Mouse (Mus musculus) gastrocnemius, adult 2 months (tissue): ENCODE measurements around the gene Casp12. TPM values are rescaled to one million over a fixed set of nuclear protein-coding genes. Genes with fewer than 3 reads are reported as not detected.
"Not testable (repeated sequence)": the region's sequence is repeated elsewhere in the genome, so short reads cannot be mapped to it uniquely, and the experiment has no call there.

Experiments
- DNase-seq: peaks from one replicate; pipeline ENCODE4 v3.0.0; 2022
- H3K27ac ChIP-seq: fragments of 200-600 bp; 2 replicates; pipeline ENCODE4 v1.8.1; 2022; ENCODE audit warnings: mild to moderate bottlenecking
- H3K4me3 ChIP-seq: fragments of 200-600 bp; 2 replicates; pipeline ENCODE4 v1.8.1; 2022; ENCODE audit warnings: mild to moderate bottlenecking, moderate library complexity
- CTCF ChIP-seq: fragments of 200-600 bp; IDR thresholded peaks from 2 replicates; pipeline ENCODE4 v1.8.1; 2022; ENCODE audit warnings: antibody characterized with exemption, mild to moderate bottlenecking, moderate library complexity
- intact Hi-C: fragments of 180-260 bp; cut with DNase I; formaldehyde crosslinking; loops from one replicate; pipeline ENCODE4 v1.15.1; 2025
- total RNA-seq, 2 experiments: library from RNA; stranded (reverse); gene quantifications; 2 replicates each; pipeline ENCODE4 v1.2.3; 2021

Gene Casp12
- total RNA-seq, 2 experiments from 2014 or later, result 9.1 to 9.4 TPM

- no peak for TF ChIP-seq CTCF
- no peak overlapping the region for H3K27ac ChIP-seq
- peak overlapping the region; percentile 75 for H3K4me3 ChIP-seq
- intact Hi-C loops, result no loop called here
- DNase-seq, result no peak
Measured at GRCm38 (mm10) chr9:5347381-5347780, 2.2 kb downstream of the Casp12 start.

DNA sequence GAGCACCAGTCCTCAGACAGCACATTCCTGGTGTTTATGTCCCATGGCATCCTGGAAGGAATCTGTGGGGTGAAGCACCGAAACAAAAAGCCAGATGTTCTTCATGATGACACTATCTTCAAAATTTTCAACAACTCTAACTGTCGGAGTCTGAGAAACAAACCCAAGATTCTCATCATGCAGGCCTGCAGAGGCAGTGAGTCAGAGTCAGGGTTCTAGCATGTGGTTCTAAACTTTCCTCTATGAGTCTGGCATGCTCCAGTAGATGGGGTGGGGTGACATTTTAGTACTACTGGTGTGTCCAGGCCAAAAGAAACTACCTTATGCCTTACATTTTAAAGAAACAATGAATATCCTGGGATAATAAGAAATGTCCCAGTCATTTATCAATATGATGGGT is 8.4 kb downstream of the Casp12 start:
- no peak for TF ChIP-seq CTCF
- Histone ChIP-seq H3K27ac (no peak overlapping the region), H3K4me3 (no peak overlapping the region)
- DNase-seq, result no peak
- intact Hi-C loops, result no loop called here

DNA sequence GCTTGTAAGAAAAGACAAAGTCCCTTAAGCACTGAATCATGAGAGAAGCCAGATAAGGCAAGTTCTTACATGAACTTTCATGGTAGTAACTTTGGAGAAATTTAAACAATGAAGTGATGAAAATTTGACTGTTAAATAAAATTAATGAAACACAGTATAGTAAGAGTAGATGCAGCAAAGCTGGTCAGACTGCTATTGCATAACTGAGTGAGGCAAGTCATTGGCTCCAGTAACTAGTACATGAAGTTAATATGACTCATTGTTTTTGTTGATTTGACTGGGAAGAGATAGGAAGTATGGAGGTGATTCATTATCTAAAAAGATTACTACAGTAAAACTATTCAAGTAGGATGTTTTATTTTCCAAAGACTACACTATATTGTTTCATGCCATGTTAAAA is 11.6 kb downstream of the Casp12 start:
- Histone ChIP-seq H3K4me3 (no peak overlapping the region), H3K27ac (no peak overlapping the region)
- no peak for TF ChIP-seq CTCF
- DNase-seq, result no peak
- intact Hi-C loops, result no loop called here

DNA sequence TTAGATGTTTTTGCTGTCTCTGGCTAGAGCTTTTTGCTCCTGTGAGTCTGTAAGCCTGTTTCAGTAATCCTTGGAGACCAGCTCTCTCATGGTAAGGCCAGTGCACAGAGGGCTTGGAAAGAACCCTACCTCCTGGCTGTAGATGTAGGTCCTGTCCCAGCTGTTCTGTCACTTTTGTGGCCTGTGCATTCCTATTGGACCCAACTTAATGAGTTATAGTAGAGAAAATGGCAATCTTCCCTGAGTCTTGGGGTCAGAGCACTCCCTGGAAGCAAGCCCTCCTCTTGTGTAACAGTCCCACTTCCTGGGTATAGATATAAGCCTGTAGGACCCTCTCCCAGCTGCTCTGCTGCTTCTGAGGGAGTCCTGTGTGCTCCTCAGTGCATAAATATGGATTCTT is 48.3 kb downstream of the Casp12 start:
- H3K4me3 ChIP-seq, result no peak overlapping the region

DNA sequence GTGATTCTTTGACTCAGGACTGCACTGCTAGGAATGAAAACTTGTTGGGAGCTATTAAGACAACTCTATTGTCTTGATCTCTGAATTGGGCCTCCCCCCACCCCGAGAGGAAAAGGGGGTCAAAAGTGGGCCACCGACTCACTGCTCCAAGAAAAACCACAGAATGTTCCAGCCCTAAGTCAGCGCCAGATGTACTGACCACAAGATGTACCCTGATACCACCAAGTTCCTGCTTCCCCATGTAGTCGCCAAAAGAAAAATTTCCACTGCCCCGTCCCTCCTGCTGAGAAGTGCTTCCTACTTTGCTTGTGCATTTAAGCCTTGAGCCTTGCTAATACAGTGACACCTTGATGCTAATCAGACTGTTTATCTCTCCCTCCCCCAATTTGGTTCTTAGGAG is 50.6 kb downstream of the Casp12 start:
- intact Hi-C loops, H3K4me3 ChIP-seq, H3K27ac ChIP-seq, DNase-seq: not testable (repeated sequence)

More for the DNA sequence above, 48.3 kb downstream of the Casp12 start:
- H3K27ac ChIP-seq, result no peak overlapping the region
- intact Hi-C loops, result no loop called here
- DNase-seq, result no peak
- no peak for TF ChIP-seq CTCF

DNA sequence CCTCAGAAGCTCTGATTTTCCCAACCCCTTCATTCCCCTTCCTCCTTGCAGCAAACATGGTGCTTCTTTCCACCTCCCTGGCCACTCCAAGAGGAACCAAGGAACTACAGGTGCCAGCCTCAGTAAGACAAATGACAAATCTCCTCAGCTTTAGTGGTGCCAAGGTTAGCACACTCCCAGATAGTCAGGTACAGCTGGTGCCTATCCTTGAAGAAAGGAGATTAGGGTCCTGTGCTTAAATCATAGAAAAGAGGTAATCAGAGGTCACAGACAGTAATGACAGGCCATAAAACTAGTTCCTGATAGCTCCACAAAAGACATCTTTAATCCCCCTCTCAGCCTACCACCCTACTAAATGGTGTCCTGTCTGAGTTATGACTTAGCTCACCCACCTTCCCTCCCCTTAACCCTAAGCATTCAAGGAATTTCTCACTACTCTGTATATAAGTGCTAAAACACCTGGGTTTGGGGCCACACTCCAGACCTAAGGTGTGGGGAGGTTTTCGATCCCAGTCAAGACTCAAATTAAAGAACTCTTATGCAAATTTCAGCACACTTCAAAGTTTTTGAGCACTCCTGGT is 65.8 kb downstream of the Casp12 start:
- Histone ChIP-seq H3K4me3 (no peak overlapping the region), H3K27ac (no peak overlapping the region)
- no peak for DNase-seq
- intact Hi-C loops, result no loop called here
- no peak for TF ChIP-seq CTCF

- intact Hi-C loops, result no loop called here
- TF ChIP-seq CTCF, result no peak
- no peak overlapping the region for H3K4me3 ChIP-seq
- no peak overlapping the region for H3K27ac ChIP-seq
- no peak for DNase-seq
Measured at GRCm38 (mm10) chr9:5412446-5413111, 67.3 kb downstream of the Casp12 start.

GRCm38 (mm10) chr9:5417871-5418270 is 72.6 kb downstream of the Casp12 start:
- intact Hi-C loops, result no loop called here
- H3K4me3 ChIP-seq, result no peak overlapping the region
- TF ChIP-seq CTCF, result no peak
- no peak for DNase-seq
- H3K27ac ChIP-seq, result no peak overlapping the region

Other genes starting within 250 kb of the Casp12 start
- gene Casp1, start 46.9 kb upstream of the Casp12 start, total RNA-seq, result under 1 TPM; 0.15 to 0.36 TPM
- 1 to 10 TPM in 1 of 2 experiments, under 1 TPM in 1; 0.59 to 1.7 TPM for gene Casp4, start 36.6 kb upstream of the Casp12 start, total RNA-seq